Mouse (Mus musculus): ENCODE results near the gene Riiad1. TPM values are rescaled to one million over a fixed set of nuclear protein-coding genes. Genes with fewer than 3 reads are reported as not detected.

Riiad1 gene
- polyA plus RNA-seq (2015; fragmentation: Nextera tagmentation; extraction: Ambion mirVana) = 16.1 and 28.1 TPM in 2 replicates

DNA sequence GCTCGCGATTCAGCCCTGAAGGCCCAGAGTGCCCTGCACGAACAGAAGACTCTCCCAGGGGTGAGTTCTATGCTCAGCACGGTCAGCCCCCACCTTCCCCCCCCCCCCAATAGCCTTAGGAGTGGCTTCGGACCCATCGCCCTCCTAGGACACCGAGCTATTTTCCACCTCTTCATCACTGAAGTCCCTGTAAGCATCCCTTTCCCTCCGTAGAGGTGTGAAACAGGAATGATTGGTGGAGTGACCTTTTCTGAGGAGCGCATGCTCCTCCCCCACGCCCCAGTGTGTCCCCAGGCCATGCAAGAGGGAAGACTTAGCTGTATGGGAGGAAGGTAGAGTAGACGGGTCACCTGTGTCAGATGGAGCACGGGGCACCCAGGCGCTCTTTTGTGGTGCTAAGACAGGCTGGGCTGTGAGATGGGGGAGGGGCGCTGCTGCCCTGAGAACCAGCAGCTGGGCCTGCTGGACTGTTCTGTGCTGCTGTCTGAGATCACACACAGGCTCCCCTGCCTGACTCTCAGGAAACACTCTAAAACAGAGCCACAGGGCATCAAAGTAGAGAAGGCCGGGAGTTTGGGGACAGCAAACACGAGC, at the start of gene Riiad1:
Riiad1 (minus strand) TSS at position 51 of the 594 bp plus-strand sequence.
- no peak within 1 kb of the TSS; the same call in 1 of the 2 replicates for H3K4me3 ChIP-seq (ENCODE audit: low read length)
- no peak for ATAC-seq (ENCODE audit: low read depth)
- H3K4me1 ChIP-seq (replicated peaks; ENCODE audit: control insufficient read depth, insufficient read depth, low read length) = 0 out of 2 replicates have a peak, but pooled peaks cover 4% of the 10 kb centered on the region
- H3K4me2 ChIP-seq (ENCODE audit: low read depth, low read length) = peak within 1 kb of the TSS; percentile 36; the same call in 1 of the 2 replicates
- no peak within 1 kb of the TSS for H3K9ac ChIP-seq (ENCODE audit: low read length)
- no peaks in the 10 kb centered on the region for H3K36me3 ChIP-seq (ENCODE audit: control insufficient read depth, insufficient read depth, low read length)
- WGBS = 7% methylated on average over 16 of the region's 16 CpGs
- H3K27me3 ChIP-seq (ENCODE audit: control insufficient read depth, insufficient read depth, low read depth, low read length) = peaks cover 2% of the 10 kb centered on the region; the same call in 1 of the 2 replicates
- H3K9me3 ChIP-seq (ENCODE audit: control insufficient read depth, low read length) = no peaks in the 10 kb centered on the region
- no peak within 1 kb of the TSS for H3K27ac ChIP-seq (ENCODE audit: low read length)

GRCm38 (mm10) chr3:94526731-94527130, 46.6 kb upstream of the Riiad1 start:
- Histone ChIP-seq H3K4me2 (ENCODE audit: low read depth, low read length) (no peak overlapping the region), H3K36me3 (ENCODE audit: control insufficient read depth, insufficient read depth, low read length) (peaks cover 17% of the 10 kb centered on the region), H3K9me3 (ENCODE audit: control insufficient read depth, low read length) (no peaks in the 10 kb centered on the region), H3K27ac (ENCODE audit: low read length) (no peak overlapping the region), H3K9ac (ENCODE audit: low read length) (no peak overlapping the region), H3K4me3 (ENCODE audit: low read length) (no peak overlapping the region), H3K4me1 (replicated peaks; ENCODE audit: control insufficient read depth, insufficient read depth, low read length) (no peaks in the 10 kb centered on the region), H3K27me3 (ENCODE audit: control insufficient read depth, insufficient read depth, low read depth, low read length) (no peaks in the 10 kb centered on the region)
- no peak for ATAC-seq (ENCODE audit: low read depth)
- WGBS = 77% methylated on average over 2 of the region's 2 CpGs

DNA sequence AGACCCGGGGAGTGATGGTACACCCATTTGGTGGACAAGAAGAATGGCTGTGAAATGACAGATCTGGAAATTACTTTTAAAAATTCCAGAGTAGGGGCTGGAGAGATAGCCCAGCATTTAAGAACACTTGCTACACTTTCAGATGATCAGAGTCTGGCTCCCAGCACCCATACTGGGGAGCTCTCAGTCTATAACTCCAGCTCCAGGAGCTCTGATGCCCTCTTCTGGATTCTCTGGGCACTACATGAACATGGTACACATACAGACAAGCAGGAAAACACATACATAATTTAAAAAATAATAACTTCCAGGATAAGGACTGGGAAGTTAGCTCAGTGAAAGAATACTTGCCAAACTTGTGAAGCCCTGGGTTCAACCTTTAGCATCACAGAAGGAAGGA, 26.5 kb upstream of the Riiad1 start:
- H3K9ac ChIP-seq (ENCODE audit: low read length) = no peak overlapping the region
- H3K9me3 ChIP-seq (ENCODE audit: control insufficient read depth, low read length) = no peaks in the 10 kb centered on the region
- H3K4me1 ChIP-seq (replicated peaks; ENCODE audit: control insufficient read depth, insufficient read depth, low read length) = no peaks in the 10 kb centered on the region
- no peak overlapping the region for H3K4me2 ChIP-seq (ENCODE audit: low read depth, low read length)
- no peak overlapping the region for H3K4me3 ChIP-seq (ENCODE audit: low read length)
- ATAC-seq (ENCODE audit: low read depth) = no peak
- peaks cover 7% of the 10 kb centered on the region; the same call in 1 of the 2 replicates for H3K36me3 ChIP-seq (ENCODE audit: control insufficient read depth, insufficient read depth, low read length)
- H3K27me3 ChIP-seq (ENCODE audit: control insufficient read depth, insufficient read depth, low read depth, low read length) = no peaks in the 10 kb centered on the region
- no peak overlapping the region for H3K27ac ChIP-seq (ENCODE audit: low read length)
- 93% methylated on average over 1 of the region's 1 CpGs for WGBS

DNA sequence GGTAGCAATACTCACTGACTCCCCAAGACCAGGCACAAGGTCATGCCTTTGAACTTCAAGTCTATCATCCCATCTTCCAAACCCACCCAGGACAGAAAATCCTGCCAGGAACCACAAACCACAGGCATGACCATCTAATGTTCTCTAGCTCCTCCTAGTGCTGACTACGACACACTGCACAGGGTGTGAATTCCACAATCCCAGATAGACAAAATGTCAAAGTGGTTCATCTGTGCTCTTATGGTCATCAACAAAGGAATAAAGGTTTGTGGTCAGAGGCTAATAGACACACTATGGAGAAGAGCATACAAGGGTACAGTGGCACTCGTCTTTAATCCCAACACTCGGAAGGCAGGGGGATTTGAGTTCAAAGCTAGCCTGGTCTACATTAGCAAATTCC, 22.1 kb upstream of the Riiad1 start:
- no peak overlapping the region for H3K9ac ChIP-seq (ENCODE audit: low read length)
- no peaks in the 10 kb centered on the region for H3K27me3 ChIP-seq (ENCODE audit: control insufficient read depth, insufficient read depth, low read depth, low read length)
- H3K9me3 ChIP-seq (ENCODE audit: control insufficient read depth, low read length) = no peaks in the 10 kb centered on the region
- no peak overlapping the region for H3K27ac ChIP-seq (ENCODE audit: low read length)
- no peaks in the 10 kb centered on the region for H3K4me1 ChIP-seq (replicated peaks; ENCODE audit: control insufficient read depth, insufficient read depth, low read length)
- no peak overlapping the region for H3K4me3 ChIP-seq (ENCODE audit: low read length)
- H3K36me3 ChIP-seq (ENCODE audit: control insufficient read depth, insufficient read depth, low read length) = peaks cover 2% of the 10 kb centered on the region; the same call in 1 of the 2 replicates
- WGBS = 83% methylated on average over 3 of the region's 3 CpGs
- no peak overlapping the region for H3K4me2 ChIP-seq (ENCODE audit: low read depth, low read length)
- ATAC-seq (ENCODE audit: low read depth) = no peak

GRCm38 (mm10) chr3:94497162-94497561, 17.0 kb upstream of the Riiad1 start:
- Histone ChIP-seq H3K9ac (ENCODE audit: low read length) (no peak overlapping the region), H3K4me3 (ENCODE audit: low read length) (no peak overlapping the region), H3K9me3 (ENCODE audit: control insufficient read depth, low read length) (no peaks in the 10 kb centered on the region), H3K4me2 (ENCODE audit: low read depth, low read length) (no peak overlapping the region), H3K27ac (ENCODE audit: low read length) (no peak overlapping the region), H3K27me3 (ENCODE audit: control insufficient read depth, insufficient read depth, low read depth, low read length) (no peaks in the 10 kb centered on the region), H3K4me1 (replicated peaks; ENCODE audit: control insufficient read depth, insufficient read depth, low read length) (no peaks in the 10 kb centered on the region), H3K36me3 (ENCODE audit: control insufficient read depth, insufficient read depth, low read length) (0 out of 2 replicates have a peak, but pooled peaks cover 5% of the 10 kb centered on the region)
- WGBS = 80% methylated on average over 4 of the region's 4 CpGs
- ATAC-seq (ENCODE audit: low read depth) = no peak

- H3K9me3 ChIP-seq (ENCODE audit: control insufficient read depth, low read length) = no peaks in the 10 kb centered on the region
- no peaks in the 10 kb centered on the region for H3K27me3 ChIP-seq (ENCODE audit: control insufficient read depth, insufficient read depth, low read depth, low read length)
- 56% methylated on average over 6 of the region's 6 CpGs for WGBS
- no peak overlapping the region for H3K27ac ChIP-seq (ENCODE audit: low read length)
- no peak for ATAC-seq (ENCODE audit: low read depth)
- H3K4me3 ChIP-seq (ENCODE audit: low read length) = no peak overlapping the region
- no peak overlapping the region for H3K4me2 ChIP-seq (ENCODE audit: low read depth, low read length)
- no peak overlapping the region for H3K9ac ChIP-seq (ENCODE audit: low read length)
- H3K4me1 ChIP-seq (replicated peaks; ENCODE audit: control insufficient read depth, insufficient read depth, low read length) = peaks cover 7% of the 10 kb centered on the region; the same call in 1 of the 2 replicates
- no peaks in the 10 kb centered on the region for H3K36me3 ChIP-seq (ENCODE audit: control insufficient read depth, insufficient read depth, low read length)
Observed at GRCm38 (mm10) chr3:94487581-94487980, 7.4 kb upstream of the Riiad1 start.

DNA sequence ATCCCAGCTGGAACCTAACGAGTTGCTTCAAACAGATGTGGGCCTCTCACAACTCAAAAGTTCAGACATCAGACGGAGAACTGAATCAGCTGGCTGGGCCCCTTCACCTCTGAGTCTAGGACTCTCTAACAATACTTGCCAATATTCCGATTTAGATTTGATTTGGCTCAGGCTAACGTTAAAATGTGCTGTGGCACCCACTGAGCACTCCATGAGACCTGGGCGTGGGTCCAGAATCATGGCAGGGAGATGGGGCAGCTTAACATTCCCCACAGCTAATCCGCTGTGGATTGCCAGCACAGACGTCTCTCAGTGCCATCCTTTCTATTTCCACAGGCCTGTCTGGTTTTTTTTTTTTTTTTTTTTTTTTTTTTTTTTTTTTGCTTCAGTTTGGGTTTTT, 5.8 kb upstream of the Riiad1 start:
- Histone ChIP-seq H3K9ac (ENCODE audit: low read length) (no peak overlapping the region), H3K4me1 (replicated peaks; ENCODE audit: control insufficient read depth, insufficient read depth, low read length) (peaks cover 7% of the 10 kb centered on the region; the same call in 1 of the 2 replicates), H3K36me3 (ENCODE audit: control insufficient read depth, insufficient read depth, low read length) (no peaks in the 10 kb centered on the region), H3K27me3 (ENCODE audit: control insufficient read depth, insufficient read depth, low read depth, low read length) (no peaks in the 10 kb centered on the region; the same call in 1 of the 2 replicates), H3K27ac (ENCODE audit: low read length) (no peak overlapping the region), H3K9me3 (ENCODE audit: control insufficient read depth, low read length) (no peaks in the 10 kb centered on the region), H3K4me3 (ENCODE audit: low read length) (no peak overlapping the region), H3K4me2 (ENCODE audit: low read depth, low read length) (no peak overlapping the region)
- WGBS = 65% methylated on average over 7 of the region's 7 CpGs
- no peak for ATAC-seq (ENCODE audit: low read depth)

- no peak for ATAC-seq (ENCODE audit: low read depth)
- peaks cover 7% of the 10 kb centered on the region; the same call in 1 of the 2 replicates for H3K4me1 ChIP-seq (replicated peaks; ENCODE audit: control insufficient read depth, insufficient read depth, low read length)
- no peaks in the 10 kb centered on the region for H3K36me3 ChIP-seq (ENCODE audit: control insufficient read depth, insufficient read depth, low read length)
- H3K4me2 ChIP-seq (ENCODE audit: low read depth, low read length) = no peak overlapping the region
- H3K27ac ChIP-seq (ENCODE audit: low read length) = no peak overlapping the region
- no peak overlapping the region for H3K9ac ChIP-seq (ENCODE audit: low read length)
- H3K4me3 ChIP-seq (ENCODE audit: low read length) = no peak overlapping the region
- 25% methylated on average over 20 of the region's 20 CpGs for WGBS
- no peaks in the 10 kb centered on the region for H3K9me3 ChIP-seq (ENCODE audit: control insufficient read depth, low read length)
- H3K27me3 ChIP-seq (ENCODE audit: control insufficient read depth, insufficient read depth, low read depth, low read length) = no peaks in the 10 kb centered on the region; the same call in 1 of the 2 replicates
Observed at GRCm38 (mm10) chr3:94483790-94484439, 3.8 kb upstream of the Riiad1 start.

- H3K4me3 ChIP-seq (ENCODE audit: low read length) = no peak overlapping the region
- no peak for ATAC-seq (ENCODE audit: low read depth)
- H3K9me3 ChIP-seq (ENCODE audit: control insufficient read depth, low read length) = no peaks in the 10 kb centered on the region
- H3K9ac ChIP-seq (ENCODE audit: low read length) = no peak overlapping the region
- H3K27ac ChIP-seq (ENCODE audit: low read length) = no peak overlapping the region
- peaks cover 2% of the 10 kb centered on the region; the same call in 1 of the 2 replicates for H3K27me3 ChIP-seq (ENCODE audit: control insufficient read depth, insufficient read depth, low read depth, low read length)
- WGBS = 78% methylated on average over 17 of the region's 17 CpGs
- H3K4me1 ChIP-seq (replicated peaks; ENCODE audit: control insufficient read depth, insufficient read depth, low read length) = peaks cover 7% of the 10 kb centered on the region; the same call in 1 of the 2 replicates
- no peaks in the 10 kb centered on the region for H3K36me3 ChIP-seq (ENCODE audit: control insufficient read depth, insufficient read depth, low read length)
- no peak overlapping the region for H3K4me2 ChIP-seq (ENCODE audit: low read depth, low read length)
Observed at GRCm38 (mm10) chr3:94482764-94483385, 2.7 kb upstream of the Riiad1 start.
